Mouse (Mus musculus) hindbrain, embryonic 10.5 days (tissue): ENCODE measurements around the gene Pou2af1. TPM values are rescaled to one million over a fixed set of nuclear protein-coding genes. Genes with fewer than 3 reads are reported as not detected.

Source experiments
- DNase-seq: peaks from one replicate; pipeline ENCODE4 v3.0.0-alpha.2; 2017; ENCODE audit warnings: low spot score
- H3K27ac ChIP-seq: fragments of 300-500 bp; sonication (generic); 2 replicates; pipeline ENCODE4 v1.5.1; 2016; ENCODE audit warnings: mild to moderate bottlenecking, moderate library complexity
- H3K27me3 ChIP-seq: fragments of 300-500 bp; sonication (generic); 2 replicates; pipeline ENCODE4 v1.6.1; 2016; ENCODE audit warnings: mild to moderate bottlenecking; ENCODE audit not compliant: poor library complexity, insufficient read depth, severe bottlenecking
- H3K36me3 ChIP-seq: fragments of 300-500 bp; sonication (generic); 2 replicates; pipeline ENCODE4 v1.6.1; 2016; ENCODE audit warnings: mild to moderate bottlenecking, moderate library complexity
- H3K4me1 ChIP-seq: fragments of 300-500 bp; sonication (generic); replicated peaks from 2 replicates; pipeline ENCODE4 v1.6.1; 2016; ENCODE audit warnings: mild to moderate bottlenecking
- H3K4me3 ChIP-seq: fragments of 300-500 bp; sonication (generic); 2 replicates; pipeline ENCODE4 v1.5.1; 2016; ENCODE audit warnings: mild to moderate bottlenecking, moderate library complexity
- H3K9me3 ChIP-seq: fragments of 300-500 bp; sonication (generic); 2 replicates; pipeline ENCODE4 v1.6.1; 2016; ENCODE audit warnings: mild to moderate bottlenecking, moderate library complexity
- WGBS: fragments of 180-500 bp; shearing (Covaris S2); methylation state at CpG from one replicate; pipeline ENCODE4 v1.1.7; 2016; 5-methylcytosine and 5-hydroxymethylcytosine counted together
- polyA plus RNA-seq: library from polyadenylated mRNA; unstranded; fragments of >200 nt; fragmentation: Nextera tagmentation; extraction: Ambion mirVana; gene quantifications from 2 replicates; pipeline ENCODE4 v1.2.1, GENCODE M21; 2016

Gene Pou2af1
- polyA plus RNA-seq = not detected in 2 replicates

GRCm38 (mm10) chr9:51213023-51213728 lies at the start of gene Pou2af1:
Pou2af1 (plus strand) TSS chr9:51213708.
- 85% methylated on average over 20 of the region's 20 CpGs for WGBS
- Histone ChIP-seq H3K27ac (no peak within 1 kb of the TSS), H3K4me3 (no peak within 1 kb of the TSS), H3K36me3 (no peaks in the 10 kb centered on the region), H3K27me3 (no peaks in the 10 kb centered on the region), H3K9me3 (no peaks in the 10 kb centered on the region), H3K4me1 (no peaks in the 10 kb centered on the region)
- DNase-seq = no peak

GRCm38 (mm10) chr9:51163989-51164388 lies 49.5 kb upstream of the Pou2af1 start:
- Histone ChIP-seq H3K36me3 (no peaks in the 10 kb centered on the region), H3K9me3 (no peaks in the 10 kb centered on the region), H3K27me3 (peaks cover 12% of the 10 kb centered on the region; the same call in 1 of the 2 replicates), H3K4me3 (no peak overlapping the region), H3K27ac (no peak overlapping the region), H3K4me1 (peaks cover 3% of the 10 kb centered on the region)
- DNase-seq = no peak
- 88% methylated on average over 5 of the region's 5 CpGs for WGBS

- 61% methylated on average over 6 of the region's 6 CpGs for WGBS
- no peak for DNase-seq
Measured at GRCm38 (mm10) chr9:51165312-51166180, 48.0 kb upstream of the Pou2af1 start, which contains the start of gene Gm32742. Gm32742 (minus strand) TSS chr9:51165517.

GRCm38 (mm10) chr9:51167954-51168353 lies 45.6 kb upstream of the Pou2af1 start:
- 63% methylated on average over 11 of the region's 11 CpGs for WGBS
- no peak for DNase-seq
- no peak overlapping the region for H3K4me3 ChIP-seq

More at GRCm38 (mm10) chr9:51165312-51166180, 48.0 kb upstream of the Pou2af1 start, which contains the start of gene Gm32742:
- Histone ChIP-seq H3K36me3 (no peaks in the 10 kb centered on the region), H3K27ac (no peak within 1 kb of the TSS), H3K9me3 (no peaks in the 10 kb centered on the region), H3K27me3 (0 out of 2 replicates have a peak, but pooled peaks cover 2% of the 10 kb centered on the region), H3K4me1 (peaks cover 3% of the 10 kb centered on the region), H3K4me3 (no peak within 1 kb of the TSS)

GRCm38 (mm10) chr9:51168698-51169097 lies 44.8 kb upstream of the Pou2af1 start:
- no peak for DNase-seq
- H3K27me3 ChIP-seq = no peaks in the 10 kb centered on the region
- no peaks in the 10 kb centered on the region for H3K36me3 ChIP-seq
- H3K4me1 ChIP-seq = peaks cover 3% of the 10 kb centered on the region
- H3K9me3 ChIP-seq = no peaks in the 10 kb centered on the region
- no peak overlapping the region for H3K4me3 ChIP-seq
- WGBS = 74% methylated on average over 5 of the region's 5 CpGs
- H3K27ac ChIP-seq = no peak overlapping the region

More at GRCm38 (mm10) chr9:51167954-51168353, 45.6 kb upstream of the Pou2af1 start:
- no peaks in the 10 kb centered on the region for H3K9me3 ChIP-seq
- peaks cover 3% of the 10 kb centered on the region for H3K4me1 ChIP-seq
- no peak overlapping the region for H3K27ac ChIP-seq
- H3K27me3 ChIP-seq = no peaks in the 10 kb centered on the region
- no peaks in the 10 kb centered on the region for H3K36me3 ChIP-seq

GRCm38 (mm10) chr9:51169133-51169532 lies 44.4 kb upstream of the Pou2af1 start:
- Histone ChIP-seq H3K27ac (no peak overlapping the region), H3K9me3 (no peaks in the 10 kb centered on the region), H3K4me1 (peaks cover 3% of the 10 kb centered on the region), H3K27me3 (no peaks in the 10 kb centered on the region), H3K36me3 (no peaks in the 10 kb centered on the region), H3K4me3 (no peak overlapping the region)
- no peak for DNase-seq
- 84% methylated on average over 7 of the region's 7 CpGs for WGBS

GRCm38 (mm10) chr9:51170298-51170697 lies 43.2 kb upstream of the Pou2af1 start:
- Histone ChIP-seq H3K36me3 (no peaks in the 10 kb centered on the region), H3K4me3 (no peak overlapping the region), H3K27ac (no peak overlapping the region), H3K4me1 (peaks cover 3% of the 10 kb centered on the region), H3K27me3 (no peaks in the 10 kb centered on the region), H3K9me3 (no peaks in the 10 kb centered on the region)
- no peak for DNase-seq
- 77% methylated on average over 6 of the region's 6 CpGs for WGBS

- no peak overlapping the region for H3K27ac ChIP-seq
- no peaks in the 10 kb centered on the region for H3K36me3 ChIP-seq
- H3K4me1 ChIP-seq = no peaks in the 10 kb centered on the region
- no peaks in the 10 kb centered on the region for H3K9me3 ChIP-seq
- DNase-seq = no peak
- WGBS = 73% methylated on average over 8 of the region's 8 CpGs
- H3K27me3 ChIP-seq = no peaks in the 10 kb centered on the region
- H3K4me3 ChIP-seq = no peak overlapping the region
Measured at GRCm38 (mm10) chr9:51174890-51175464, 38.5 kb upstream of the Pou2af1 start.

GRCm38 (mm10) chr9:51175722-51176121 lies 37.8 kb upstream of the Pou2af1 start:
- Histone ChIP-seq H3K27ac (no peak overlapping the region), H3K27me3 (no peaks in the 10 kb centered on the region), H3K4me1 (no peaks in the 10 kb centered on the region), H3K4me3 (no peak overlapping the region), H3K36me3 (no peaks in the 10 kb centered on the region), H3K9me3 (no peaks in the 10 kb centered on the region)
- DNase-seq = no peak
- WGBS = 93% methylated on average over 1 of the region's 1 CpGs

- no peak overlapping the region for H3K4me3 ChIP-seq
- H3K9me3 ChIP-seq = no peaks in the 10 kb centered on the region
- no peaks in the 10 kb centered on the region for H3K27me3 ChIP-seq
- no peaks in the 10 kb centered on the region for H3K36me3 ChIP-seq
- no peak overlapping the region for H3K27ac ChIP-seq
- DNase-seq = no peak
- 93% methylated on average over 1 of the region's 1 CpGs for WGBS
- H3K4me1 ChIP-seq = no peaks in the 10 kb centered on the region
Measured at GRCm38 (mm10) chr9:51178297-51178696, 35.2 kb upstream of the Pou2af1 start.

GRCm38 (mm10) chr9:51180621-51181020 lies 32.9 kb upstream of the Pou2af1 start:
- H3K36me3 ChIP-seq = no peaks in the 10 kb centered on the region
- H3K4me3 ChIP-seq = no peak overlapping the region
- no peaks in the 10 kb centered on the region for H3K4me1 ChIP-seq
- H3K27ac ChIP-seq = no peak overlapping the region
- WGBS = 89% methylated on average over 5 of the region's 5 CpGs
- H3K27me3 ChIP-seq = no peaks in the 10 kb centered on the region
- DNase-seq = no peak
- H3K9me3 ChIP-seq = no peaks in the 10 kb centered on the region

- H3K36me3 ChIP-seq = no peaks in the 10 kb centered on the region
- no peaks in the 10 kb centered on the region for H3K9me3 ChIP-seq
- H3K27ac ChIP-seq = no peak overlapping the region
- H3K27me3 ChIP-seq = no peaks in the 10 kb centered on the region
- 87% methylated on average over 15 of the region's 15 CpGs for WGBS
- no peak for DNase-seq
- peaks cover 5% of the 10 kb centered on the region for H3K4me1 ChIP-seq
- no peak overlapping the region for H3K4me3 ChIP-seq
Measured at GRCm38 (mm10) chr9:51182716-51183710, 30.5 kb upstream of the Pou2af1 start.
